Mouse (Mus musculus): ENCODE results near the gene Ccno. TPM values are rescaled to one million over a fixed set of nuclear protein-coding genes. Genes with fewer than 3 reads are reported as not detected.

The Ccno gene
- not detected for total RNA-seq (2022)

DNA sequence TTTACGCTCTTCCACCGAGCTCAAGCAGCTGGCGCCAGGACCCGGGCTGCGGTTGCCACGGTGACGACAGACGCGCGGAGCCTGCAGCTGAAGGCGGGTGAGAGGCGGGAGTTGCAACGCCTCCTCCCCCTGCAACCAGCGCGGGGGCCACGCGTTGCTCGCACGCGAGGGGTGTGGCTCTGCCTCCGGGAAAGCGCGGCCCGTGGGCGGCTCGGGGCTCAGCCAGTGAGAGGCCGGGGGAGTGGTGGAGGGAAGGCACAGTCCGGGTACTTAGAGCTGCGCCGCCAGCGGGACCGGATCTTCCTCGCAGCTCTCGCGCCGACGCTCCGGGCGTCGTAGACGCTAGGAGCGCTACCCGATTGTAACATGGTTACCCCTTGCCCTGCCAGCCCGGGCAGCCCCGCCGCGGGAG, at the start of gene Ccno:
Gene Ccno, plus strand, starts transcription at position 271 of the 412 bp plus-strand sequence.
- DNase-seq (ENCODE audit: low spot score in 2 of 2) = peak; percentile 74 to 85

DNA sequence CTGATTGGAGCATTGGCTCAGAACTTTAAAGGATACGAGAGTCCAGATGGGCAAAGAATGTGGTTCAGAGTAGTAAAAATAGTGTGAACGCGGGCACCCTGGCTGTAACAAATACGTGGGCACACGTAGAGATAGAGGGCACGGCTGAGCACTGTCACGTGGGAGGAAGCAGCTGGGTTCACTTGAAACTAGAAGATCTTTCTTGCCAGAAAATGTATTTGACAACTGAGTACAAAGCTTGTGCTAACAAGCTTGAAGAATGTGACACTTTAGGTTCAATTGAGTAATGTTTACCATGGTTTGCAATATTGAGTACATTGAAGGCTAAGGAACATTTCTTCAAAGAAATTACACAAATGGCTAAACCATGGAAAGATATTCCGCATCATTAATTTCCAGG, 49.5 kb upstream of the Ccno start:
- no peak for DNase-seq (ENCODE audit: low spot score in 2 of 2)

- DNase-seq (ENCODE audit: low spot score in 2 of 2) = no peak
Observed at GRCm38 (mm10) chr13:112941879-112942330, 45.7 kb upstream of the Ccno start.

DNA sequence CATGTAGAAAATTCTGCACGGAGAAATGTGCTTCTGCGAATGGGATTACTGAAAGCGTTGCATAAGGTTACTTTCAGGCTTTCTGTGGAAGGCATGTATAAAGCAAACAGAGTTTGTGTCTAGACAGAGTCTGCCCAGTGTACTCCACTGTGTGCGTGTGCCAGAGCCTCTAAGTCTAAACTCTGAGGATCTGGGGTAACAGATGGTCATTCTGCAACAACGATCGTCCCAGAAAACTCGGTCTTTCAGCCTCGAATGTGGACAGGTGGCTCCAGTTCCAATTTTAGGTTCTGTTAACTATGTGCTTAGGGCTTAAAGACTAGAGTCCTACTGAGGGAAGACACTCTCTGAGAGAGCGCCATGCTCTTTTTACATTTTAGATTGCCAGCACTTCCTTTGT, 42.3 kb upstream of the Ccno start:
- no peak for DNase-seq (ENCODE audit: low spot score in 2 of 2)

GRCm38 (mm10) chr13:112945900-112946299, 41.7 kb upstream of the Ccno start:
- no peak for DNase-seq (ENCODE audit: low spot score in 2 of 2)

- no peak for DNase-seq (ENCODE audit: low spot score in 2 of 2)
Observed at GRCm38 (mm10) chr13:112954067-112954466, 33.5 kb upstream of the Ccno start.

DNA sequence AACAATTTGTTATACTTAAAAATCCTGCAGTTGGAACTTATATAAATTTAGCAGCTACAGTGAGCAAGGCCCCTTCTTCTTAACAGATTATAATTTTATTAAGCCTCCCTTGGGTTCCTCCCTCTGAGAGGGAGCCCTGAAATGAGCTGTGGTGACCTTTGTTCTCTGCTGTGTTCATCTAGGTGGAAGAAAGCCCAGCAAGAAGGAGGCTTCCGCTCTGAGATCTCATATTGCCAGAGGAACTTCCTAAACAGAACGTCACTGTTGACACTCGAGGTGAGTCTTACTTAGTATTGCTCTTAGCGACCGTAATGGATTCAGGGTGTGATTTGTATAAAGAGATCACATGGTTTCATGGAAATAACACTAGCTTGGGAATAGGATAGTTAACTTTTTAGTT, 24.5 kb upstream of the Ccno start:
- no peak for DNase-seq (ENCODE audit: low spot score in 2 of 2)

DNA sequence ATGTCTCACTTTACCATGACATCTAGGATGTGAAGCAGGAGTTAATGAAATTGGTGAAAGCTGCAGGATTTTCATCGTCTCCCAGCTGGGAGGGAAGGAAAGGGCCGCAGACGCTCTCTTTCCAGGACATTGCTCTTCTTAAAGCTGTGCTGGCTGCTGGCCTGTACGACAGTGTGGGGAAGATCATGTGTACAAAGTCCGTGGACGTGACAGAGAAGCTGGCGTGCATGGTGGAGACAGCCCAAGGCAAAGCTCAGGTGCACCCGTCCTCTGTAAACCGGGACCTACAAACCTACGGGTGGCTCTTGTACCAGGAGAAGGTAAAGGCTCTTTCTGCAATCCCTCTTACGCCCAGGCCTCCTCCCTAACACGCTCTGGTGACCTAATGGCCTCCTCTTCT, 23.2 kb upstream of the Ccno start:
- no peak for DNase-seq (ENCODE audit: low spot score in 2 of 2)

- no peak for DNase-seq (ENCODE audit: low spot score in 2 of 2)
Observed at GRCm38 (mm10) chr13:112967267-112967666, 20.3 kb upstream of the Ccno start.

DNA sequence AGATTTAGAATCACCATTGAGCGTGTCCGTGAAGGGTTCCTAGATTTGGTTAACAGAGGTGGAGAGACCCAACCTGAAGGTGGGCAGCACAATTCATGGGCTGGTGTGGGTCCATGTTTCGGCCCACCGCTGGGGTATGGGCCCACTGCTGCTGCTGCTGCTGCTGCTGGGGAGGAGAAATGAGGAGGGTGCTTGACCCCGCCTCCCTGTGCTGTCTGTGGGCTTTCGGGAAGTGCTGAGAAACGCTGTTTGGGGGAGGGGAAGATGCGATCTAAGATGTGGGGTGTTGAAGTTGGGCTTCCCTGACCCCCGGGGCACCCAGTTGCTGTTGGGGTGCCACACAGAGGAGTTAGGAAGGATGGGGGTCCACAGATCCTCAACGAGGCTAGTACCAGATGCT, 10.9 kb upstream of the Ccno start:
- no peak for DNase-seq (ENCODE audit: low spot score in 2 of 2)

DNA sequence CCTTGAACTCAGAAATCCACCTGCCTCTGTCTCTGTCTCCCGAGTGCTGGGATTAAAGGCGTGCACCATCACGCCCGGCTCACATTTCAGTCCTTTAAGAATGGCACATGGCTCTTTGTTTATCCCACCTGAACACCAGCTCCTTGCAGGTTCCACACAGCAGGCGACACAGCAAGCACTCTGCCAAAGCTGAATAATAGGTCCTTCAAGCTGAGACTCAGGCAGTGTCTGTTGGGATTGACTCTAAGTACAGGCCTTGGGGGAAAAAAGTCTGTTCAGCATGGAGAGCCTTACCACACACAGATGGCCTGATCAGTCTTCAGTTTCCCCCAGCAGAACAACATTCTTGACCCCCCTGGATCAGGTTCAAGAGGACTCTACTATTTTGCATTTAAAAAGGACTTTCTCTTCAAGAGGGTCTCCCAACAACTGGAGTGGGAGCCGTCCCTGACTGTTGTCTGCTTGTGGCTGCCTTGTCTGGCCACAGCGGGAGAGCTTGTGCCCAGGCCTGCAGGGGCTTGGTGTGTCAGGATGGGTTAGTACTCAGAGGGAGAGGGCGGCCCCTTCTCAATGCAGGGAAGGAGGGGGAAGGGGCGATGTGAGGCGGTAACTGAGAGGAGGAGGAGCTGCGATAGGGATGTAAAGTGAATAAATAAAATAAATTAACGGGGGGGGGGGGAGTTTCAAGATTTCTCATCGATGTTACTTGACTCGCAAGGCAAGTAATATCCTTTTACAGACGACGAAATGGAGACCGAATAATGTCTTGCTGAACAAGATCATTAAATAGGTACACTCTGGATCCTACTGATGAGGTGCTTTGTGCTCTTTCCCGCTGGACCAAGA, 1.8 kb upstream of the Ccno start:
- no peak for DNase-seq (ENCODE audit: low spot score in 2 of 2)

- no peak for DNase-seq (ENCODE audit: low spot score in 2 of 2)
Observed at GRCm38 (mm10) chr13:112986451-112986950, 1.1 kb upstream of the Ccno start.

GRCm38 (mm10) chr13:112987991-112988390, 389 bp downstream of the Ccno start:
- no peak for DNase-seq (ENCODE audit: low spot score in 2 of 2)

- DNase-seq (ENCODE audit: low spot score in 2 of 2) = no peak
Observed at GRCm38 (mm10) chr13:112988866-112989265, 1.3 kb downstream of the Ccno start.

DNA sequence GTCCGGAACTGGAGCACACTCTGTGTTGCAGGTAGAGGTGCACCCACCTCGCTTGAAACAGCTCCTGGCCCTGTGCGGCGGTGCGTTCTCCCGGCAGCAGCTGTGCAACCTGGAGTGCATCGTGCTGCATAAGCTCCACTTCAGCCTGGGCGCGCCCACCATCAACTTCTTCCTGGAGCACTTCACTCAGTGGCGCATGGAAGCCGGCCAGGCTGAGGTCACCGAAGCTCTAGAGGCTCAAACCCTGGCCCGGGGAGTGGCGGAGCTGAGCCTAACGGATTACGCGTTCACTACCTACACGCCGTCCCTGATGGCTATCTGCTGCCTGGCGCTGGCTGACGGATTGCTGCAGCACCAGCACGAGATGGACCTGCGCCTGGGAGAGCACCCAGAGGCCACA, 1.9 kb downstream of the Ccno start:
- DNase-seq (ENCODE audit: low spot score in 2 of 2) = no peak

GRCm38 (mm10) chr13:112990346-112990745, 2.7 kb downstream of the Ccno start:
- no peak for DNase-seq (ENCODE audit: low spot score in 2 of 2)

DNA sequence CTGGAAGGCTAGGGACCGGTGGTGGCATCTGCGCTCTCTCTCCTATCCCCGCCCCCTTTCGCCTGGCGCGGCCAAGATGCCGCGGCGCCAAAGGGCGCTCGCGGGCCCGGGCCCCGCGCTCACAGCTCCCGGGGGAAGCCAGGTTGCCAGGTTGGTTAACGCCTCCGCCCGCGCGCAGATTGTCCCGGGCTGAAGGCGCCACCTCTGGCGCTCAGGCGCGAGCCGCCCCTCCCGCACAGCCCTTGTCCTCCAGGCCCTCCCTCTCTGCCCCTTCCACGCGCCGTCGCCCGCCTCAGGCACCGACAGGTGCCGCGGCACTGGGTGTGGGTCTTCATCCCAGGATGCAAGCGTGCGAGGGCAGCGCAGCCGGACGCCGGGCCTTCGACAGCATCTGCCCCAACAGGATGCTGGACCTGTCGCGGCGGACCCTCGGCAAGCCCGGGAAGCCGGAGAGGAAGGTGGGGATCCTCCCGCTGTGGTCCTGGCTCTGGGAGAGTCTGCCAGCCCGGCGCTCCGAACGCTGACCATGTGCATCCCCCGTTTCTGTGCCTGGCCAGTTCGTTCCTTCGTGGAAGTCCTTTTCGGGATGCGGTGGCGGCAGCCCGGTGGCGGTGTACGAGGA, 6.0 kb downstream of the Ccno start, which contains the start of gene Mcidas:
Gene Mcidas, plus strand, starts transcription at position 315 of the 622 bp plus-strand sequence.
- no peak for DNase-seq (ENCODE audit: low spot score in 2 of 2)

DNA sequence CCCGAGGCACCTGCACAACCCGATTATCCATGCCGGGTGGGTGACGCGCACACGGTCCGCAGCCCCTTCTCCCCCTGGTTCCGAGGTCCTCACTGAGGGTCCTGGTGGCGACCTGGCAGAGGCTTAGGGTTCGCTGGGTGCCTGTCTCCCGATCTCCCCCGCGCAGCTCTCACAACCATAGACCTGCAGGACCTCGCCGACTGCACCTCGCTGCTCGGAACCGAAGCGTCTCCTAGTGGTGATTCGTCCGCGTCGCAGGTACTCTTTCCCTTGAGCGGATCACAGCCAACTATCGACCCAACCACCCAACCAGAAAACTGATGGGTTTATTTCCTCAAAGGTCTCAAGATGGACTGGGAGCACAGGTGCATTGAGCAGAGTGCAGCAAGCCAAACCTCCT, 6.6 kb downstream of the Ccno start:
- DNase-seq (ENCODE audit: low spot score in 2 of 2) = no peak

GRCm38 (mm10) chr13:112996407-112996806, 8.8 kb downstream of the Ccno start:
- DNase-seq (ENCODE audit: low spot score in 2 of 2) = no peak

DNA sequence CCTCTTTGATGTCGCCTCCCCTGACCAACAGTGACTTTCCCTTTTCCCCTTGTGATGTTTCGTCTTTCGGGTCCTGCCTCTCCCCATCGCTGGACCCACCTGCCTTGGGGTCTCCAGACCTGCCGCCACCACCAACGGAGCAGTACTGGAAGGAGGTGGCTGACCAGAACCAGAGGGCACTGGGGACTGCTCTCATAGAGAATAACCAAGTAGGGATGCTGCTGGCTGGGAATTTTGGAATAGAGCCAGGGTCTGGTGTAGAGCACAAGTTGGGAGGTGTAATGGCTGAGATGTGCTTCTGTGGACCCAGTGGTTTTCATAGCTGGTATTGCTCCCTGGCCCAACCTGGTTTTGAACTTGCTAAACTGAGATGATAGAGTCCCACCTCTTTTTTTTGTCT, 9.8 kb downstream of the Ccno start:
- DNase-seq (ENCODE audit: low spot score in 2 of 2) = no peak

DNA sequence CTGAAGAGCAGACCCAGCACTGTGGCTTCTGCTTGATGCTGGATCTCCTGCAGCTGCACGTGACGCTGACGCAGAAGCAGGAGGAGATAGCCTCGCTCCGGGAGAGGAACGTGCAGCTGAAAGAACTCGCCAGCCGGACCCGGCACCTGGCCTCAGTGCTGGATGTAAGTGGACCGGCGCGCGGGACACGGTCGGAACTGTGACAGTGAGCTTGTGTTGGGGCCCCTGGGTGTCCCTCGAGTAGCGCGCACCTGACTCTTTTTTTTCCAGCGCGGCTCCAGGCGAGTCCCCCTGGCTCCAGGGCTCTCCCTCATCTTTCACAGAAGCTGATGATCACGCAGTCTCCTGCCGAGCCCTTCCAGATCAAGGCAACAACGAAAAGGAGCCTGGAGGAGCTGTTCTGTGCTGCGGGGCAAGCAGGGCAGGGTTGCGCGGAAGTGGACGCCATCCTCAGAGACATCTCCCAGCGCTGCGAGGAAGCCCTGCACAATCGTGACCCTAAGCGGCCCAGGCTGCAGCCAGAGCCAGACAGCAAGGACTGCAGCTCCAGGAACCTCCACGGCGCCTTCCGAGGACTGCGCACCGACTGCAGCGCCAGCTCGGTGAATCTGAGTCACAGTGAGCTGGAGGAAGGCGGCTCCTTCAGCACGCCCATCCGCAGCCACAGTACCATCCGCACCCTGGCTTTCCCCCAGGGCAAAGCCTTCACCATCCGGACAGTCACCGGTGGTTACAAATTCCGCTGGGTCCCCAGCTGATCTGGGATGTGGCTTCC, 11.0 kb downstream of the Ccno start:
- DNase-seq (ENCODE audit: low spot score in 2 of 2) = no peak

- DNase-seq (ENCODE audit: low spot score in 2 of 2) = no peak
Observed at GRCm38 (mm10) chr13:113000090-113000489, 12.5 kb downstream of the Ccno start.
